Mouse (Mus musculus): ENCODE data around the gene Clybl. TPM values are rescaled to one million over a fixed set of nuclear protein-coding genes. Genes with fewer than 3 reads are reported as not detected.

Clybl gene
- total and polyA plus RNA-seq, 2 experiments = 15.3 to 23.4 TPM

GRCm38 (mm10) chr14:122416166-122416771 is 234.8 kb downstream of the Clybl start:
- no peaks in the 10 kb centered on the region; the same call in 1 of the 2 replicates for H3K27me3 ChIP-seq (ENCODE audit: control insufficient read depth, insufficient read depth, low read length)
- H3K79me2 ChIP-seq (ENCODE audit: control insufficient read depth, insufficient read depth, low read length) = no peaks in the 10 kb centered on the region
- no peak for DNase-seq (ENCODE audit: extremely low read depth, low read depth, low spot score)
- H3K36me3 ChIP-seq (ENCODE audit: control insufficient read depth, insufficient read depth, low read length) = no peaks in the 10 kb centered on the region
- H3K27ac ChIP-seq (replicated peaks; ENCODE audit: insufficient read depth, low read depth, low read length) = no peak overlapping the region
- no peak overlapping the region for H3K4me3 ChIP-seq (ENCODE audit: insufficient read depth, low read depth, low read length)
- 64% methylated on average over 4 of the region's 4 CpGs for WGBS
- no peak overlapping the region for H3K9ac ChIP-seq (ENCODE audit: low read depth, low read length)
- no peaks in the 10 kb centered on the region for H3K4me1 ChIP-seq (ENCODE audit: control insufficient read depth, insufficient read depth, low read length)
- TF ChIP-seq CTCF (IDR thresholded peaks at IDR 0.05; ENCODE audit: low read depth, low read length) = no peak
- no peak for TF ChIP-seq POLR2A (IDR thresholded peaks at IDR 0.05; ENCODE audit: extremely low read depth, insufficient read depth, low read length)

- H3K27ac ChIP-seq (replicated peaks; ENCODE audit: insufficient read depth, low read depth, low read length) = no peak overlapping the region
- no peaks in the 10 kb centered on the region for H3K4me1 ChIP-seq (ENCODE audit: control insufficient read depth, insufficient read depth, low read length)
- no peak overlapping the region for H3K9ac ChIP-seq (ENCODE audit: low read depth, low read length)
- peaks cover 2% of the 10 kb centered on the region; the same call in 1 of the 2 replicates for H3K27me3 ChIP-seq (ENCODE audit: control insufficient read depth, insufficient read depth, low read length)
- TF ChIP-seq POLR2A (IDR thresholded peaks at IDR 0.05; ENCODE audit: extremely low read depth, insufficient read depth, low read length) (no peak), CTCF (IDR thresholded peaks at IDR 0.05; ENCODE audit: low read depth, low read length) (no peak)
- H3K79me2 ChIP-seq (ENCODE audit: control insufficient read depth, insufficient read depth, low read length) = no peaks in the 10 kb centered on the region
- H3K4me3 ChIP-seq (ENCODE audit: insufficient read depth, low read depth, low read length) = no peak overlapping the region
- DNase-seq (ENCODE audit: extremely low read depth, low read depth, low spot score) = no peak
- H3K36me3 ChIP-seq (ENCODE audit: control insufficient read depth, insufficient read depth, low read length) = no peaks in the 10 kb centered on the region
- WGBS = 92% methylated on average over 3 of the region's 3 CpGs
Measured at GRCm38 (mm10) chr14:122424441-122424840, 242.9 kb downstream of the Clybl start.

GRCm38 (mm10) chr14:122426529-122427203 is 245.2 kb downstream of the Clybl start:
- peaks cover 2% of the 10 kb centered on the region; the same call in 1 of the 2 replicates for H3K27me3 ChIP-seq (ENCODE audit: control insufficient read depth, insufficient read depth, low read length)
- H3K4me1 ChIP-seq (ENCODE audit: control insufficient read depth, insufficient read depth, low read length) = no peaks in the 10 kb centered on the region
- no peak overlapping the region for H3K27ac ChIP-seq (replicated peaks; ENCODE audit: insufficient read depth, low read depth, low read length)
- H3K9ac ChIP-seq (ENCODE audit: low read depth, low read length) = no peak overlapping the region
- no peaks in the 10 kb centered on the region for H3K36me3 ChIP-seq (ENCODE audit: control insufficient read depth, insufficient read depth, low read length)
- no peak overlapping the region for H3K4me3 ChIP-seq (ENCODE audit: insufficient read depth, low read depth, low read length)
- no peaks in the 10 kb centered on the region for H3K79me2 ChIP-seq (ENCODE audit: control insufficient read depth, insufficient read depth, low read length)
- 57% methylated on average over 10 of the region's 10 CpGs for WGBS
- TF ChIP-seq CTCF (IDR thresholded peaks at IDR 0.05; ENCODE audit: low read depth, low read length) = no peak
- no peak for TF ChIP-seq POLR2A (IDR thresholded peaks at IDR 0.05; ENCODE audit: extremely low read depth, insufficient read depth, low read length)
- DNase-seq (ENCODE audit: extremely low read depth, low read depth, low spot score) = no peak

- H3K27ac ChIP-seq (replicated peaks; ENCODE audit: insufficient read depth, low read depth, low read length) = no peak overlapping the region
- DNase-seq (ENCODE audit: extremely low read depth, low read depth, low spot score) = no peak
- no peak overlapping the region for H3K4me3 ChIP-seq (ENCODE audit: insufficient read depth, low read depth, low read length)
- no peaks in the 10 kb centered on the region for H3K79me2 ChIP-seq (ENCODE audit: control insufficient read depth, insufficient read depth, low read length)
- H3K36me3 ChIP-seq (ENCODE audit: control insufficient read depth, insufficient read depth, low read length) = no peaks in the 10 kb centered on the region
- H3K27me3 ChIP-seq (ENCODE audit: control insufficient read depth, insufficient read depth, low read length) = no peaks in the 10 kb centered on the region; the same call in 1 of the 2 replicates
- H3K4me1 ChIP-seq (ENCODE audit: control insufficient read depth, insufficient read depth, low read length) = no peaks in the 10 kb centered on the region
- no peak for TF ChIP-seq POLR2A (IDR thresholded peaks at IDR 0.05; ENCODE audit: extremely low read depth, insufficient read depth, low read length)
- no peak for TF ChIP-seq CTCF (IDR thresholded peaks at IDR 0.05; ENCODE audit: low read depth, low read length)
- 72% methylated on average over 8 of the region's 8 CpGs for WGBS
- no peak overlapping the region for H3K9ac ChIP-seq (ENCODE audit: low read depth, low read length)
Measured at GRCm38 (mm10) chr14:122427204-122427560, 245.7 kb downstream of the Clybl start.

GRCm38 (mm10) chr14:122427654-122428053 is 246.2 kb downstream of the Clybl start:
- no peak overlapping the region for H3K27ac ChIP-seq (replicated peaks; ENCODE audit: insufficient read depth, low read depth, low read length)
- no peak overlapping the region for H3K4me3 ChIP-seq (ENCODE audit: insufficient read depth, low read depth, low read length)
- H3K9ac ChIP-seq (ENCODE audit: low read depth, low read length) = no peak overlapping the region
- WGBS = 94% methylated on average over 3 of the region's 3 CpGs
- no peak for DNase-seq (ENCODE audit: extremely low read depth, low read depth, low spot score)
- no peaks in the 10 kb centered on the region for H3K79me2 ChIP-seq (ENCODE audit: control insufficient read depth, insufficient read depth, low read length)
- no peak for TF ChIP-seq CTCF (IDR thresholded peaks at IDR 0.05; ENCODE audit: low read depth, low read length)
- no peak for TF ChIP-seq POLR2A (IDR thresholded peaks at IDR 0.05; ENCODE audit: extremely low read depth, insufficient read depth, low read length)
- no peaks in the 10 kb centered on the region for H3K4me1 ChIP-seq (ENCODE audit: control insufficient read depth, insufficient read depth, low read length)
- no peaks in the 10 kb centered on the region; the same call in 1 of the 2 replicates for H3K27me3 ChIP-seq (ENCODE audit: control insufficient read depth, insufficient read depth, low read length)
- no peaks in the 10 kb centered on the region for H3K36me3 ChIP-seq (ENCODE audit: control insufficient read depth, insufficient read depth, low read length)

- Histone ChIP-seq H3K27me3 (ENCODE audit: control insufficient read depth, insufficient read depth, low read length) (no peaks in the 10 kb centered on the region), H3K4me3 (ENCODE audit: insufficient read depth, low read depth, low read length) (no peak overlapping the region), H3K36me3 (ENCODE audit: control insufficient read depth, insufficient read depth, low read length) (no peaks in the 10 kb centered on the region), H3K9ac (ENCODE audit: low read depth, low read length) (no peak overlapping the region), H3K27ac (replicated peaks; ENCODE audit: insufficient read depth, low read depth, low read length) (no peak overlapping the region), H3K4me1 (ENCODE audit: control insufficient read depth, insufficient read depth, low read length) (no peaks in the 10 kb centered on the region), H3K79me2 (ENCODE audit: control insufficient read depth, insufficient read depth, low read length) (no peaks in the 10 kb centered on the region)
- no peak for TF ChIP-seq CTCF (IDR thresholded peaks at IDR 0.05; ENCODE audit: low read depth, low read length)
- no peak for TF ChIP-seq POLR2A (IDR thresholded peaks at IDR 0.05; ENCODE audit: extremely low read depth, insufficient read depth, low read length)
- no peak for DNase-seq (ENCODE audit: extremely low read depth, low read depth, low spot score)
- 48% methylated on average over 3 of the region's 3 CpGs for WGBS
Measured at GRCm38 (mm10) chr14:122432558-122432957, 251.1 kb downstream of the Clybl start.
